Mouse (Mus musculus) kidney, embryonic 14.5 days (tissue): ENCODE results near the gene Vill. TPM values are rescaled to one million over a fixed set of nuclear protein-coding genes. Genes with fewer than 3 reads are reported as not detected.
A peak's percentile ranks its signal among the peaks of the same experiment; 100 is the strongest.

Experiments used
- ATAC-seq: fragments of 200-750 bp; cut with Nextera tagmentation; 2 replicates; pipeline ENCODE4 v1.8.0; 2017; ENCODE audit warnings: moderate number of reproducible peaks, mild to moderate bottlenecking, moderate TSS enrichment, moderate library complexity; ENCODE audit not compliant: low FRiP score, low TSS enrichment
- H3K27ac ChIP-seq: fragments of 300-500 bp; sonication (generic); 2 replicates; pipeline ENCODE4 v1.5.1; 2014; ENCODE audit warnings: low read depth, mild to moderate bottlenecking, low read length, moderate library complexity, mixed read lengths
- H3K27me3 ChIP-seq: fragments of 300-500 bp; sonication (generic); 2 replicates; pipeline ENCODE4 v1.6.1; 2014; ENCODE audit warnings: mild to moderate bottlenecking, low read length; ENCODE audit not compliant: control insufficient read depth, insufficient read depth
- H3K36me3 ChIP-seq: fragments of 300-500 bp; sonication (generic); 2 replicates; pipeline ENCODE4 v1.6.1; 2014; ENCODE audit warnings: low read length, mixed read lengths; ENCODE audit not compliant: control insufficient read depth, insufficient read depth
- H3K4me1 ChIP-seq: fragments of 300-500 bp; sonication (generic); 2 replicates; pipeline ENCODE4 v1.6.1; 2014; ENCODE audit warnings: low read length, mixed read lengths; ENCODE audit not compliant: control insufficient read depth, insufficient read depth
- H3K4me2 ChIP-seq: fragments of 300-500 bp; sonication (generic); replicated peaks from 2 replicates; pipeline ENCODE4 v1.6.1; 2014; ENCODE audit warnings: low read depth, mild to moderate bottlenecking, low read length
- H3K4me3 ChIP-seq: fragments of 300-500 bp; sonication (generic); 2 replicates; pipeline ENCODE4 v1.5.1; 2014; ENCODE audit warnings: mild to moderate bottlenecking, low read length
- H3K9ac ChIP-seq: fragments of 300-500 bp; sonication (generic); 2 replicates; pipeline ENCODE4 v1.6.1; 2014; ENCODE audit warnings: low read depth, mild to moderate bottlenecking, low read length, moderate library complexity
- H3K9me3 ChIP-seq: fragments of 300-500 bp; sonication (generic); 2 replicates; pipeline ENCODE4 v1.6.1; 2016; ENCODE audit warnings: low read length; ENCODE audit not compliant: control insufficient read depth
- WGBS: fragments of 180-500 bp; shearing (Covaris S2); extraction: QIAGEN DNeasy Blood & Tissue Kit; methylation state at CpG from one replicate; pipeline ENCODE4 v1.1.7; 2014; 5-methylcytosine and 5-hydroxymethylcytosine counted together
- polyA plus RNA-seq: library from polyadenylated mRNA; unstranded; fragments of >200 nt; fragmentation: Nextera tagmentation; extraction: Ambion mirVana; gene quantifications from 2 replicates; pipeline ENCODE4 v1.2.1, GENCODE M21; 2014

Gene Vill
- polyA plus RNA-seq, 1 experiment from 2014 or later, result 40.4 TPM

DNA sequence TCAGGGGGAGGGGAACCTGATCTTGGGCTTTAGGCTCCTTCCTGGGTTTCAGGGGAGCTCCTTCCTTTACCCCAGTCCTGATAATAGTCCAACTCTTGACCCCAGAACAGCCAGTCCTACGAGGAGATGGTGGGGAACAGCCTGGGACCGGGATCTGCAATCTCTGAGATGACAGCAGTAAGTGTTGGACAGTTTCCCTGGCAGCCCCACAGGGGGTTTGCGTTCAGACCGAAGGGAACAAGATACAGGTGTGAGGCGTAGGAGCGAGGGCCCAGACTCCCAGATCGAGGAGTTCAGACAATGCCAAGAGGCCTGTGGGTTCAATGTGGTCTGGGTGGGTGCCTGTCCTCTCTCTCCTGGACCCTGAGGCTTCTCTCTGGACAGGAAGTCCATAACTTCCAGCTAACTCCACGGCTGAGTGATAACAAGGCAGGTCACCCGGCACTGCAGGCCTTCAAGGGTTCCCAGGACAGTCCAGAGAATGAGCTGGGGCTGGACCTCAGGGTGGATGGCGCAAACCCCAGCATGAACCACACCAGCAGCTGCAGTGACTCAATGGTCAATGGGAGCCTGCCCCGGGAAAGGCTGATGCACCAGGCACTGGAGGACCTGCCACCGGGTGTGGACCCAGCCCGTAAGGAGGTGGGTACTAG is 17.7 kb downstream of the Vill start:
- no peaks in the 10 kb centered on the region for H3K4me1 ChIP-seq
- no peaks in the 10 kb centered on the region for H3K27me3 ChIP-seq
- no peak overlapping the region for H3K9ac ChIP-seq
- 83% methylated on average over 13 of the region's 13 CpGs for WGBS
- no peak for ATAC-seq
- H3K4me2 ChIP-seq, result no peak overlapping the region
- H3K9me3 ChIP-seq, result no peaks in the 10 kb centered on the region
- 0 out of 2 replicates have a peak, but pooled peaks cover 8% of the 10 kb centered on the region for H3K36me3 ChIP-seq
- H3K4me3 ChIP-seq, result no peak overlapping the region
- H3K27ac ChIP-seq, result no peak overlapping the region

DNA sequence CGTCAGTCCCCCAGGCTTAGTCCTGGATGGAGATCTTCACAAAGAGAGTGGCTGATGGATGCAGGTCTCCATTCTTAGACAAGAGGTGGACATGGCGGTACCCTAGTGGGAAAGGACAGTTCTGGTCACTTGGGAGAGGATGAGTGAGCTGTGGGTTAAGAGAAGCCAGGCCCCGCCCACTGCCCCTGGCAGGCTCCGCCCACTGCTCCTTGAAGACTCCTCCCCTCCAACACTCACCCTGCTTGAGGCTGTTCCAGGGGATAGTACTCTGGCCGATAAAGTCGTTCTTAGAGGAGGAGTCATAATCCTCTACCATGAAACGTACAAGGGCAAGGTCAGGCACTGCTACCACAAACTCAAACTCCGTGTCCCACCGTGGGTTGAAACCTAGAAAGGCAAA is 19.2 kb downstream of the Vill start:
- no peaks in the 10 kb centered on the region for H3K4me1 ChIP-seq
- H3K4me3 ChIP-seq, result no peak overlapping the region
- H3K27ac ChIP-seq, result no peak overlapping the region
- no peak for ATAC-seq
- no peak overlapping the region for H3K4me2 ChIP-seq
- no peaks in the 10 kb centered on the region for H3K9me3 ChIP-seq
- no peak overlapping the region for H3K9ac ChIP-seq
- H3K27me3 ChIP-seq, result no peaks in the 10 kb centered on the region
- 88% methylated on average over 9 of the region's 9 CpGs for WGBS
- H3K36me3 ChIP-seq, result 0 out of 2 replicates have a peak, but pooled peaks cover 8% of the 10 kb centered on the region

DNA sequence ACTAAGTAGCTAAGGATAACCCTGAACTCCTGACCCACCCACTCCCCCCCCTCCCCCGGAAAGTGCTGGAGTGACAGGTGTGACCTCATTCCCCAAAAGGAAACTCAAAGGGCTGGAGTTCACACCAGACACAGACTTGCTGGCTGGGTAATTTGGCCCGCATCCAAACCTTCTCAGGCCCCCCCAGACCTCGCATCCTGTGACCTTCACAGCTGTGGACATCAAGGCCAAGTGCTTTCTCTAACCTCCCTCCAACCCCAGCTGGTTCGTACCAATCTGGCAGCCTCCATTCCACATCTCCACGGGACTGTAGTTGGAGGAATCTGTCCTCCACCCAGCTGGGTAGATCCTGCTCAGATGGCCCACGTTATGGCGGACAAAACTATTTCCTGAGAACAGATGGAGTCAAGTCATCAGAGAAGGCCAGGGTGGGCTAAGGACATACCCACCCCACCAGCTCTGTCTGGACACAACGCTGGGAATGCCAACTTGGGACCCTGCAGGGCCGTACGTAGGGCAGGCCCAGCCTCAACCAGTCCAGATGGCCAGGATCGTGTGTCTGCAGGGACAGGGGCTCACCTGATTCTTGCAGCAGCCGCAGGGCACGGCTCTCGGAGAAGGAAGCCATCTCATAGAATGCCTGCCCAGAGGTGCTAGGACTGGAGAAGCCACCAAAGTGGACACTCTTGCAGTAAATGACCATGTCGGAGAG is 20.8 kb downstream of the Vill start:
- Histone ChIP-seq H3K9me3 (no peaks in the 10 kb centered on the region), H3K36me3 (0 out of 2 replicates have a peak, but pooled peaks cover 8% of the 10 kb centered on the region), H3K4me1 (no peaks in the 10 kb centered on the region), H3K9ac (no peak overlapping the region), H3K27ac (no peak overlapping the region), H3K27me3 (no peaks in the 10 kb centered on the region), H3K4me3 (no peak overlapping the region), H3K4me2 (no peak overlapping the region)
- 69% methylated on average over 15 of the region's 15 CpGs for WGBS
- no peak; the same call in 1 of the 2 replicates for ATAC-seq

DNA sequence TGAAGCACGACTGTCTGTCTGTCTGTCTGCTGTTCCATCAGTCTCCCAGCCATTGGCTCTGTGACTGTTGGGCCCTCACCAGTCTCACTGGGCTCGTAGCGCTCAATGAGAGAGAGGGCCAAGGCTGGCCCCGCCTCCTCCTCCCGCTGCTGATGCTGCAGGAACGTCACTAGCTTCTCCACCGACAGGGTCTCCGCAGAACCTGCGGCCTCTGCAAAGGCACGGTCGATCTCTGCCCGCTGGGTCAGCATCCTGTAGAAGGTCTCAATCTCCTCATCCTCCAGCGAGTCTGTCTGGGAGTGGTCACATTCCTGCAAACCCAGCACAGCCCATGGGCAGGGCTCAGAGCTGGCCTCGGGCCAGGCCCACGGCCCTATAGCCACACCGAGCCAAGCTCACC is 23.1 kb downstream of the Vill start:
- H3K27ac ChIP-seq, result no peak overlapping the region
- no peaks in the 10 kb centered on the region for H3K27me3 ChIP-seq
- H3K9me3 ChIP-seq, result no peaks in the 10 kb centered on the region
- H3K4me2 ChIP-seq, result no peak overlapping the region
- H3K4me3 ChIP-seq, result no peak overlapping the region
- H3K4me1 ChIP-seq, result no peaks in the 10 kb centered on the region
- no peak overlapping the region for H3K9ac ChIP-seq
- ATAC-seq, result no peak
- 74% methylated on average over 16 of the region's 16 CpGs for WGBS
- 0 out of 2 replicates have a peak, but pooled peaks cover 8% of the 10 kb centered on the region for H3K36me3 ChIP-seq

DNA sequence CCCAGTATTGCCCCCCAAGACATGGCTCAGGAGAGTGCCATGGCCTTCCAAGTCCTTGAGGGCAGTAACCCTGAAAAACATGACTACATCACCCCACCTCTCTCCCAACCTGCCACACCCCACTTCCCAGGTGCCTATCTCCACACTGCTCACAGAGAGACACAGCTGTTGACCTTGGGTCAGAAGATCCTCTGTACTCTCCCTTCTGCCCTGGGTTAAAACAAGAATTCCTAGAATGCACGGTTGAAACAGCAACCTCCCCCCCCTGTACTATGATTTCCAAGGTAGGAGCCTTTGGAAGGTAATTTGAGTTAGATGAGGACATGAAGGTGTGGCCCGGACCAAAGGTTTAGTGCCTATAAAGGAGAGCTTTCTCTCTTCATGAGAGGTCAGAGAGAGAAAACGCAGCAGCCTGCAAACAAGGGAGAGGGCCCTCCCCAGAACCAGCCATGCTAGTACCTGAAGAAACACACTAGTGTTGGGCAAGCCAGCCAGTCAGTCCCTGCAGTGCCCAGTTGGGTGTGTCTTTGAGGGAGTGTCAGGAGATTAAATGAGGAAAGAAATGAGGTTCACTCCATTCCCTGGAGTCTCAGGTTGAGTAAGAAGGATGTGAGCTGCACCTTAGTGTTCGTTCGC is 27.6 kb downstream of the Vill start:
- Histone ChIP-seq H3K4me2 (no peak overlapping the region), H3K27ac (no peak overlapping the region), H3K9ac (no peak overlapping the region), H3K9me3 (no peaks in the 10 kb centered on the region), H3K4me3 (no peak overlapping the region), H3K27me3 (no peaks in the 10 kb centered on the region), H3K4me1 (peaks cover 13% of the 10 kb centered on the region; the same call in 1 of the 2 replicates), H3K36me3 (no peaks in the 10 kb centered on the region)
- no peak for ATAC-seq
- 61% methylated on average over 5 of the region's 5 CpGs for WGBS

DNA sequence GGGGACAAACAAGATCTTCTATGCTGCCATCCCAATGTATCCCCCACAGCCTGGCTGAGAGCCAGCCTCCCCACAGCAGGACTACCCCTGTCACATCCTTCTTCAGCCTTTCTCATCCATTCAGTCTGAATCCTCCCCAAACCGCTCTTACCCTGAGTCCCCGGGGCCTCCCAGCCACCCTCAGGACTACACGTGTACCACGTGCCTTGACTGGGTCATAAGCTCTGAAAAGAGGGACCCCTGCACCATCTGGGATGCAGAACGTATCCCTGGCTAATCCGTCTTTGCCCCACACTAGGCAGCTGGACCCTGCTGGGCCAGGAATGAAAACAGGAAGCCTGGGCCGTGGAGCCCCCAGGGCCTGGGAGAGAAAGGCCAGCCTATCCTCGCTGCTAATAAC is 29.5 kb downstream of the Vill start:
- H3K9ac ChIP-seq, result 0 out of 2 replicates have a peak overlapping the region, but pooled peaks have one; percentile 8
- no peaks in the 10 kb centered on the region for H3K36me3 ChIP-seq
- ATAC-seq, result no peak
- no peak overlapping the region for H3K4me2 ChIP-seq
- H3K4me1 ChIP-seq, result peaks cover 15% of the 10 kb centered on the region
- H3K9me3 ChIP-seq, result no peaks in the 10 kb centered on the region
- H3K27ac ChIP-seq, result peak overlapping the region; percentile 55; the same call in 1 of the 2 replicates
- H3K27me3 ChIP-seq, result no peaks in the 10 kb centered on the region
- 26% methylated on average over 8 of the region's 8 CpGs for WGBS
- H3K4me3 ChIP-seq, result no peak overlapping the region

DNA sequence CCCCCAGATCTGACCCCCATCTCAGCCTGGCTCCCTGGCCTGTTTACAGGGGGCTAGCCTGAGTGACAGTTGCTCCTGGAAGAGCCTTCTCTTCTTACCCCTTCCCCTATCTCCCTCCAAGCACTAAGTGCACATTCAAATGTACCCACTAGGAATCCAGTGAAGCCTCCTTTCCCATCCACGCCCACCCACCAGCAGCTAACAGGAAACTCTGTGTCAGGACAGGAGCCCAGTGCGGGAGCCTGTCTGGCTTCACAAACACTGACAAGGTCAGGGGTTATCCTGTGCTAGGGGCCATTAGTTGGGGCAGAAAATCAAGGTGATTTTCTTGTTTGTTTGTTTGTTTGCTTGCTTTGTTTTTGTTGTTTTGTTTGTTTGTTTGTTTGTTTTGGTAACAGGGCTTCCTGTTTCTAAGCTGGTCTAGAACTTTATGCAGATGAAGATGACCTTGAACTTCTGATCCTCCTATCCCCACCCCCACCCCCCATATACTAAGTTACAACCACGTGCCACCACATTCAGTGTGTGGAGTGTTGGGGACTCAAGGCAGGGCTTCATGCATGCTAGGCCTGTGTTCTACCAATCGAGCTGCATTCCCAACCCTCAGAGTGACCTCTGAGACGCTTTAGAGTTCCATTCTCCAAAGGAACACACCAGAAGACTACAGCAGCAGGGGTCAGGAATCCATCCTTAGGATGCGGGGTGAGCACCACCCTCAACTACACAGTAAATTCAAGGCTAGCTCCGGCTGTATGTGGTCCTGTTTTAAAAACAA is 30.3 kb downstream of the Vill start:
- Histone ChIP-seq H3K4me3 (no peak overlapping the region), H3K36me3 (no peaks in the 10 kb centered on the region), H3K9me3 (no peaks in the 10 kb centered on the region), H3K9ac (peak overlapping the region; percentile 8; the same call in 1 of the 2 replicates), H3K4me2 (no peak overlapping the region), H3K27ac (peak overlapping the region; percentile 55; the same call in 1 of the 2 replicates), H3K4me1 (peaks cover 21% of the 10 kb centered on the region), H3K27me3 (no peaks in the 10 kb centered on the region)
- WGBS, result 67% methylated on average over 7 of the region's 7 CpGs
- 0 out of 2 replicates have a peak, but pooled peaks have one; percentile 13 for ATAC-seq

DNA sequence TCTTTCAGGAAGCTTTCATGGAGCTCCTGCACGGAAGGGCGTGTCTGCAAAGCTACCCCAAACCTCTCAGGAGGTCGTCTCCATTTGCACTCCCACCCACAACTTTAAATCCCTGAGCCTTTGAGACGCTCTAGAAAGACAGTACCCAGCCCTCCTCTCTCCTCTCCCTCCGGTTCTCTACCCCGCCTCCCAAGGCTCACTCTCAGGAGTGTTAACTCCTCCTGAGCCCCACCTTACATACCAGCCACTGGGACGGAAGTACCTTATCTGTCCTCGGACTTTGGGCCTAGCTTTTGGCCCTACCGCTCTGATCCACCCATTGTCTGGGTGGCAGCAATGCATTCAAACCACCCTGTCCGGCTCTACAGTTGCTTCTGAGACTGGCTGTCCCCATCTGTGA is 31.4 kb downstream of the Vill start:
- Histone ChIP-seq H3K27ac (no peak overlapping the region), H3K4me1 (peaks cover 21% of the 10 kb centered on the region), H3K27me3 (no peaks in the 10 kb centered on the region), H3K9ac (no peak overlapping the region), H3K36me3 (no peaks in the 10 kb centered on the region), H3K4me3 (no peak overlapping the region), H3K4me2 (no peak overlapping the region), H3K9me3 (no peaks in the 10 kb centered on the region)
- 77% methylated on average over 10 of the region's 10 CpGs for WGBS
- no peak for ATAC-seq
